Mouse (Mus musculus) fat pad, adult 2 months (tissue): ENCODE results near the gene Pmf1.
"Not testable (repeated sequence)": the region's sequence is repeated elsewhere in the genome, so short reads cannot be mapped to it uniquely, and the experiment has no call there.

ENCODE experiments used
- DNase-seq: peaks from one replicate; pipeline ENCODE4 v3.0.0-alpha.2; 2011; ENCODE audit warnings: low read depth, low spot score; ENCODE audit errors: extremely low read depth

Gene Pmf1

GRCm38 (mm10) chr3:88395742-88396141 lies 14.4 kb downstream of the Pmf1 start:
- no peak for DNase-seq

- DNase-seq, result no peak
These were observed 14.8 kb downstream of the Pmf1 start for GRCm38 (mm10) chr3:88395288-88395687.

GRCm38 (mm10) chr3:88393776-88394375 lies 16.3 kb downstream of the Pmf1 start:
- DNase-seq, result no peak

GRCm38 (mm10) chr3:88384364-88384763 lies 25.8 kb downstream of the Pmf1 start, which contains the start of gene Bglap:
TSS of gene Bglap (minus strand) at chr3:88384464.
- DNase-seq, result no peak

- DNase-seq, result not testable (repeated sequence)
These were observed 27.7 kb downstream of the Pmf1 start for GRCm38 (mm10) chr3:88382383-88382782.

- DNase-seq, result not testable (repeated sequence)
These were observed 28.5 kb downstream of the Pmf1 start for GRCm38 (mm10) chr3:88381389-88382315.

- DNase-seq, result not testable (repeated sequence)
These were observed 31.5 kb downstream of the Pmf1 start, which contains the start of gene Bglap2 for GRCm38 (mm10) chr3:88378599-88378998. TSS of gene Bglap2 (minus strand) at chr3:88378699.

- DNase-seq, result not testable (repeated sequence)
These were observed 33.5 kb downstream of the Pmf1 start for GRCm38 (mm10) chr3:88376644-88377043.

GRCm38 (mm10) chr3:88375750-88376626 lies 34.1 kb downstream of the Pmf1 start:
- not testable (repeated sequence) for DNase-seq

GRCm38 (mm10) chr3:88372643-88373042 lies 37.5 kb downstream of the Pmf1 start, which contains the start of gene Bglap3:
TSS of gene Bglap3 (minus strand) at chr3:88372743.
- DNase-seq, result not testable (repeated sequence)

- DNase-seq, result not testable (repeated sequence)
These were observed 41.6 kb downstream of the Pmf1 start for GRCm38 (mm10) chr3:88368511-88368910.

GRCm38 (mm10) chr3:88367517-88367916 lies 42.6 kb downstream of the Pmf1 start:
- not testable (repeated sequence) for DNase-seq

GRCm38 (mm10) chr3:88366830-88367428 lies 43.2 kb downstream of the Pmf1 start:
- DNase-seq, result not testable (repeated sequence)

GRCm38 (mm10) chr3:88365705-88366361 lies 44.3 kb downstream of the Pmf1 start:
- no peak for DNase-seq

GRCm38 (mm10) chr3:88364337-88364736 lies 45.8 kb downstream of the Pmf1 start, which contains the start of gene Paqr6:
TSS of gene Paqr6 (plus strand) at chr3:88364584.
- no peak for DNase-seq

GRCm38 (mm10) chr3:88363700-88364099 lies 46.4 kb downstream of the Pmf1 start:
- no peak for DNase-seq

GRCm38 (mm10) chr3:88361612-88362313 lies 48.4 kb downstream of the Pmf1 start:
- no peak for DNase-seq

- DNase-seq, result no peak
These were observed 49.0 kb downstream of the Pmf1 start for GRCm38 (mm10) chr3:88361096-88361495.

GRCm38 (mm10) chr3:88359989-88360388 lies 50.1 kb downstream of the Pmf1 start:
- DNase-seq, result no peak
